Mouse (Mus musculus) kidney, adult 2 months (tissue): Measurements from ENCODE around the gene Bmp7. TPM values are rescaled to one million over a fixed set of nuclear protein-coding genes. Genes with fewer than 3 reads are reported as not detected.
A peak's percentile ranks its signal among the peaks of the same experiment; 100 is the strongest.

Experiments used
- DNase-seq: peaks from one replicate; pipeline ENCODE4 v3.0.0; 2021
- H3K27ac ChIP-seq: fragments of 200-500 bp; 2 replicates; pipeline ENCODE4 v1.5.1; 2012; ENCODE audit warnings: low read depth, low read length, control low read depth, inconsistent platforms; ENCODE audit not compliant: insufficient read depth
- H3K27me3 ChIP-seq: fragments of 200-500 bp; replicated peaks from 2 replicates; pipeline ENCODE4 v1.6.1; 2012; ENCODE audit warnings: mild to moderate bottlenecking, moderate library complexity, low read length, inconsistent platforms; ENCODE audit not compliant: control insufficient read depth, insufficient read depth
- H3K36me3 ChIP-seq: fragments of 200-500 bp; 2 replicates; pipeline ENCODE4 v1.6.1; 2012; ENCODE audit warnings: mild to moderate bottlenecking, moderate library complexity, low read length, inconsistent platforms; ENCODE audit not compliant: control insufficient read depth, insufficient read depth
- H3K4me1 ChIP-seq: fragments of 200-500 bp; 2 replicates; pipeline ENCODE4 v1.6.1; 2011; ENCODE audit warnings: low read length; ENCODE audit not compliant: control insufficient read depth, insufficient read depth
- H3K4me3 ChIP-seq: fragments of 200-500 bp; 2 replicates; pipeline ENCODE4 v1.5.1; 2011; ENCODE audit warnings: mild to moderate bottlenecking, low read depth, low read length, control low read depth; ENCODE audit not compliant: insufficient read depth
- CTCF ChIP-seq: fragments of 200-500 bp; conservative IDR thresholded peaks from 2 replicates; pipeline ENCODE4 v1.5.1; 2011; ENCODE audit warnings: low read depth, mild to moderate bottlenecking, control low read depth, low read length, moderate library complexity, mixed read lengths; ENCODE audit not compliant: insufficient read depth, insufficient read length
- POLR2A ChIP-seq: fragments of 200-500 bp; IDR thresholded peaks from one replicate; pipeline ENCODE4 v1.6.1; 2011; ENCODE audit warnings: low read depth, low read length, control low read depth
- WGBS: fragments of 180-500 bp; shearing (Covaris S2); methylation state at CpG from one replicate; pipeline ENCODE4 v1.1.7; 2018; 5-methylcytosine and 5-hydroxymethylcytosine counted together
- polyA plus RNA-seq: library from polyadenylated mRNA; depleted of rRNA; stranded (reverse); fragments of >200 nt; gene quantifications from 2 replicates; pipeline ENCODE4 v1.2.3, GENCODE M21; 2012; rRNA removed

Gene Bmp7
- polyA plus RNA-seq, 1 experiment = 47.6 TPM

- DNase-seq = peak; percentile 81
- H3K36me3 ChIP-seq = no peaks in the 10 kb centered on the region
- no peaks in the 10 kb centered on the region for H3K27me3 ChIP-seq
- H3K4me3 ChIP-seq = no peak overlapping the region
- no peaks in the 10 kb centered on the region for H3K4me1 ChIP-seq
- TF ChIP-seq CTCF = peak; percentile 98
- TF ChIP-seq POLR2A = no peak
- H3K27ac ChIP-seq = no peak overlapping the region
- 11% methylated on average over 3 of the region's 3 CpGs for WGBS
Measured at GRCm38 (mm10) chr2:172831133-172831532, 109.0 kb downstream of the Bmp7 start.

- no peaks in the 10 kb centered on the region for H3K27me3 ChIP-seq
- H3K36me3 ChIP-seq = no peaks in the 10 kb centered on the region
- H3K4me3 ChIP-seq = no peak overlapping the region
- 70% methylated on average over 5 of the region's 5 CpGs for WGBS
- H3K4me1 ChIP-seq = no peaks in the 10 kb centered on the region
- no peak overlapping the region for H3K27ac ChIP-seq
- no peak for DNase-seq
- TF ChIP-seq CTCF (no peak), POLR2A (no peak)
Measured at GRCm38 (mm10) chr2:172828229-172828628, 111.9 kb downstream of the Bmp7 start.

GRCm38 (mm10) chr2:172827564-172827963, 112.6 kb downstream of the Bmp7 start:
- H3K36me3 ChIP-seq = no peaks in the 10 kb centered on the region
- TF ChIP-seq CTCF (peak; percentile 61), POLR2A (no peak)
- DNase-seq = peak; percentile 19
- H3K27me3 ChIP-seq = no peaks in the 10 kb centered on the region
- WGBS = 45% methylated on average over 7 of the region's 7 CpGs
- H3K4me3 ChIP-seq = no peak overlapping the region
- H3K4me1 ChIP-seq = no peaks in the 10 kb centered on the region
- no peak overlapping the region for H3K27ac ChIP-seq

- WGBS = 89% methylated on average over 11 of the region's 11 CpGs
- no peak overlapping the region for H3K4me3 ChIP-seq
- no peak for DNase-seq
- H3K4me1 ChIP-seq = no peaks in the 10 kb centered on the region
- H3K27me3 ChIP-seq = no peaks in the 10 kb centered on the region
- no peak overlapping the region for H3K27ac ChIP-seq
- no peak for TF ChIP-seq CTCF
- no peak for TF ChIP-seq POLR2A
- no peaks in the 10 kb centered on the region for H3K36me3 ChIP-seq
Measured at GRCm38 (mm10) chr2:172825785-172826145, 114.4 kb downstream of the Bmp7 start.

GRCm38 (mm10) chr2:172824906-172825784, 115.0 kb downstream of the Bmp7 start:
- H3K27ac ChIP-seq = no peak overlapping the region
- no peak overlapping the region for H3K4me3 ChIP-seq
- WGBS = 19% methylated on average over 43 of the region's 43 CpGs
- TF ChIP-seq POLR2A (no peak), CTCF (no peak; the same call in 1 of the 2 replicates)
- no peaks in the 10 kb centered on the region for H3K27me3 ChIP-seq
- no peaks in the 10 kb centered on the region for H3K36me3 ChIP-seq
- DNase-seq = peak; percentile 37
- no peaks in the 10 kb centered on the region for H3K4me1 ChIP-seq

- Histone ChIP-seq H3K4me3 (no peak overlapping the region), H3K27ac (no peak overlapping the region), H3K27me3 (no peaks in the 10 kb centered on the region), H3K36me3 (no peaks in the 10 kb centered on the region), H3K4me1 (no peaks in the 10 kb centered on the region)
- no peak for TF ChIP-seq POLR2A
- no peak for TF ChIP-seq CTCF
- no peak for DNase-seq
- WGBS = 81% methylated on average over 9 of the region's 10 CpGs
Measured at GRCm38 (mm10) chr2:172818631-172819230, 121.4 kb downstream of the Bmp7 start.

Other genes with a start within 250 kb of the Bmp7 start
- gene Spo11, start 37.4 kb upstream of the Bmp7 start, polyA plus RNA-seq = 0.14 and 0.17 TPM in 2 replicates
- gene Rae1, start 59.8 kb upstream of the Bmp7 start, polyA plus RNA-seq = 53.8 and 56.7 TPM in 2 replicates
- 19.9 and 37.9 TPM in 2 replicates for gene Rbm38, start 80.2 kb upstream of the Bmp7 start, polyA plus RNA-seq
- 0.03 TPM in 2 replicates for gene Ctcfl, start 179.2 kb upstream of the Bmp7 start, polyA plus RNA-seq
- gene Pck1, start 212.7 kb upstream of the Bmp7 start, polyA plus RNA-seq = 648 and 871 TPM in 2 replicates